Mouse (Mus musculus): ENCODE results near the gene Sla2. TPM values are rescaled to one million over a fixed set of nuclear protein-coding genes. Genes with fewer than 3 reads are reported as not detected.
"Not testable (repeated sequence)": the region's sequence is repeated elsewhere in the genome, so short reads cannot be mapped to it uniquely, and the experiment has no call there.

Sla2 gene
- total RNA-seq (2014; fragmentation: Nextera tagmentation) (not detected in 2 replicates), total RNA-seq (2017) (1.1 and 1.2 TPM in 2 replicates)

- peak; percentile 74 for ATAC-seq (replicated peaks; ENCODE audit: poor library complexity, severe bottlenecking)
These were observed at the start of gene Sla2 for GRCm38 (mm10) chr2:156887017-156887416. TSS of gene Sla2 (minus strand) at chr2:156887192.

GRCm38 (mm10) chr2:156935005-156935404 lies 48.0 kb upstream of the Sla2 start:
- no peak for ATAC-seq (replicated peaks; ENCODE audit: poor library complexity, severe bottlenecking)

GRCm38 (mm10) chr2:156933426-156933825 lies 46.4 kb upstream of the Sla2 start:
- 0 out of 2 replicates have a peak, but pooled peaks have one; percentile 30 for ATAC-seq (replicated peaks; ENCODE audit: poor library complexity, severe bottlenecking)

GRCm38 (mm10) chr2:156931421-156931820 lies 44.4 kb upstream of the Sla2 start:
- ATAC-seq (replicated peaks; ENCODE audit: poor library complexity, severe bottlenecking) = no peak

GRCm38 (mm10) chr2:156930549-156930948 lies 43.6 kb upstream of the Sla2 start:
- ATAC-seq (replicated peaks; ENCODE audit: poor library complexity, severe bottlenecking) = no peak

- no peak for ATAC-seq (replicated peaks; ENCODE audit: poor library complexity, severe bottlenecking)
These were observed 42.6 kb upstream of the Sla2 start for GRCm38 (mm10) chr2:156929519-156930120.

GRCm38 (mm10) chr2:156928606-156929005 lies 41.6 kb upstream of the Sla2 start:
- ATAC-seq (replicated peaks; ENCODE audit: poor library complexity, severe bottlenecking) = no peak

- no peak for ATAC-seq (replicated peaks; ENCODE audit: poor library complexity, severe bottlenecking)
These were observed 40.7 kb upstream of the Sla2 start for GRCm38 (mm10) chr2:156927663-156928062.

GRCm38 (mm10) chr2:156925611-156926010 lies 38.6 kb upstream of the Sla2 start:
- ATAC-seq (replicated peaks; ENCODE audit: poor library complexity, severe bottlenecking) = not testable (repeated sequence)

- peak; percentile 19; the same call in 1 of the 2 replicates for ATAC-seq (replicated peaks; ENCODE audit: poor library complexity, severe bottlenecking)
These were observed 38.1 kb upstream of the Sla2 start for GRCm38 (mm10) chr2:156925075-156925474.

GRCm38 (mm10) chr2:156924210-156924898 lies 37.4 kb upstream of the Sla2 start:
- ATAC-seq (replicated peaks; ENCODE audit: poor library complexity, severe bottlenecking) = peak; percentile 76

- no peak for ATAC-seq (replicated peaks; ENCODE audit: poor library complexity, severe bottlenecking)
These were observed 36.1 kb upstream of the Sla2 start for GRCm38 (mm10) chr2:156923057-156923456.

- ATAC-seq (replicated peaks; ENCODE audit: poor library complexity, severe bottlenecking) = no peak
These were observed 32.8 kb upstream of the Sla2 start for GRCm38 (mm10) chr2:156919796-156920195.

GRCm38 (mm10) chr2:156919191-156919590 lies 32.2 kb upstream of the Sla2 start:
- not testable (repeated sequence) for ATAC-seq (replicated peaks; ENCODE audit: poor library complexity, severe bottlenecking)

GRCm38 (mm10) chr2:156918562-156918961 lies 31.6 kb upstream of the Sla2 start:
- peak; percentile 99 for ATAC-seq (replicated peaks; ENCODE audit: poor library complexity, severe bottlenecking)

- no peak for ATAC-seq (replicated peaks; ENCODE audit: poor library complexity, severe bottlenecking)
These were observed 29.6 kb upstream of the Sla2 start for GRCm38 (mm10) chr2:156916419-156917125.

GRCm38 (mm10) chr2:156915559-156915958 lies 28.6 kb upstream of the Sla2 start:
- no peak for ATAC-seq (replicated peaks; ENCODE audit: poor library complexity, severe bottlenecking)

GRCm38 (mm10) chr2:156913191-156913590 lies 26.2 kb upstream of the Sla2 start:
- ATAC-seq (replicated peaks; ENCODE audit: poor library complexity, severe bottlenecking) = no peak

GRCm38 (mm10) chr2:156905931-156906330 lies 18.9 kb upstream of the Sla2 start:
- ATAC-seq (replicated peaks; ENCODE audit: poor library complexity, severe bottlenecking) = not testable (repeated sequence)

GRCm38 (mm10) chr2:156904976-156905717 lies 18.2 kb upstream of the Sla2 start:
- no peak for ATAC-seq (replicated peaks; ENCODE audit: poor library complexity, severe bottlenecking)
